Mouse (Mus musculus) central nervous system, embryonic 18 days (tissue): Measurements from ENCODE around the gene Osgep. TPM values are rescaled to one million over a fixed set of nuclear protein-coding genes. Genes with fewer than 3 reads are reported as not detected.

Source experiments
- polyA plus RNA-seq: library from polyadenylated mRNA; depleted of rRNA; stranded (reverse); fragments of >200 nt; gene quantifications from 2 replicates; pipeline ENCODE4 v1.2.3, GENCODE M21; 2012; rRNA removed

The Osgep gene
- polyA plus RNA-seq, result 104 and 110 TPM in 2 replicates

GRCm38 (mm10) chr14:50924281-50925064 lies at the start of gene Osgep, which contains the start of gene Apex1:
Gene Osgep (minus strand): TSS chr14:50924893.
Gene Apex1 (plus strand): TSS chr14:50924968.

GRCm38 (mm10) chr14:50955942-50956508 lies 31.3 kb upstream of the Osgep start, which contains the start of gene Pnp2:
Gene Pnp2 (plus strand): TSS chr14:50955992.

GRCm38 (mm10) chr14:50943932-50944667 lies 19.4 kb upstream of the Osgep start, which contains the start of gene Gm49342:
Gene Gm49342 (plus strand): TSS chr14:50944517.

GRCm38 (mm10) chr14:50930754-50931492 lies 6.2 kb upstream of the Osgep start, which contains the start of the genes Pip4p1 and Pnp:
Gene Pip4p1 (minus strand): TSS chr14:50930856.
Gene Pnp (plus strand): TSS chr14:50931082.

GRCm38 (mm10) chr14:50897374-50897765 lies 27.3 kb downstream of the Osgep start, which contains the start of gene Klhl33:
Gene Klhl33 (minus strand): TSS chr14:50897507.

GRCm38 (mm10) chr14:50869889-50870804 lies 54.5 kb downstream of the Osgep start, which contains the start of gene Tep1:
Gene Tep1 (minus strand): TSS chr14:50870560.

Other genes starting within 250 kb of the Osgep start
- not detected in 2 replicates for gene Olfr747, start 231.7 kb downstream of the Osgep start, polyA plus RNA-seq
- gene Olfr748, start 217.5 kb downstream of the Osgep start, polyA plus RNA-seq, result not detected in 2 replicates
- gene Olfr749, start 179.8 kb downstream of the Osgep start, polyA plus RNA-seq, result not detected in 2 replicates
- 110 and 120 TPM in 2 replicates for gene Ttc5, start 139.4 kb downstream of the Osgep start, polyA plus RNA-seq
- 0.05 TPM in 1 of 2 replicates, not detected in the other for gene Ccnb1ip1, start 117.2 kb downstream of the Osgep start, polyA plus RNA-seq
- gene Parp2, start 117.1 kb downstream of the Osgep start, polyA plus RNA-seq, result 64.8 and 70.7 TPM in 2 replicates
- 3.6 and 4.7 TPM in 2 replicates for gene Tep1, start 54.3 kb downstream of the Osgep start, polyA plus RNA-seq
- 2.2 and 2.5 TPM in 2 replicates for gene Klhl33, start 27.4 kb downstream of the Osgep start, polyA plus RNA-seq
- gene Apex1, start 75 bp upstream of the Osgep start, polyA plus RNA-seq, result 136 and 142 TPM in 2 replicates
- 154 and 167 TPM in 2 replicates for gene Pip4p1, start 6.0 kb upstream of the Osgep start, polyA plus RNA-seq
- 20.7 and 23.4 TPM in 2 replicates for gene Pnp, start 6.2 kb upstream of the Osgep start, polyA plus RNA-seq
- gene Gm49342, start 19.6 kb upstream of the Osgep start, polyA plus RNA-seq, result 18.3 and 19.4 TPM in 2 replicates
- 0.56 and 0.95 TPM in 2 replicates for gene Pnp2, start 31.1 kb upstream of the Osgep start, polyA plus RNA-seq
- gene Rnase10, start 82.9 kb upstream of the Osgep start, polyA plus RNA-seq, result 0.06 TPM in 1 of 2 replicates, not detected in the other
- not detected in 2 replicates for gene Rnase9, start 117.0 kb upstream of the Osgep start, polyA plus RNA-seq
- not detected in 2 replicates for gene Rnase11, start 125.3 kb upstream of the Osgep start, polyA plus RNA-seq
- not detected in 2 replicates for gene Rnase12, start 132.8 kb upstream of the Osgep start, polyA plus RNA-seq
- 0.03 and 0.06 TPM in 2 replicates for gene Olfr750, start 149.5 kb upstream of the Osgep start, polyA plus RNA-seq
- 20.0 and 20.9 TPM in 2 replicates for gene Rnase4, start 166.2 kb upstream of the Osgep start, polyA plus RNA-seq
- gene Ang, start 166.3 kb upstream of the Osgep start, polyA plus RNA-seq, result 5.3 and 5.4 TPM in 2 replicates
- not detected in 2 replicates for gene Eddm3b, start 189.5 kb upstream of the Osgep start, polyA plus RNA-seq
- 1.1 and 1.2 TPM in 2 replicates for gene Rnase6, start 199.0 kb upstream of the Osgep start, polyA plus RNA-seq
- 0.31 and 0.36 TPM in 2 replicates for gene Rnase1, start 221.9 kb upstream of the Osgep start, polyA plus RNA-seq
- gene Rnase2b, start 237.4 kb upstream of the Osgep start, polyA plus RNA-seq, result not detected in 2 replicates